In genomic region chr1:90691157-90691594, GRCm38 (mm10) we compare ENCODE assay signal across 9 mouse cellular contexts.
DNase-seq lines count a peak whose midpoint lies in the region; ATAC-seq lines count a peak whose summit lies in the region.
"Had no signal": no experiment of that assay in that cellular context is flagged by ENCODE, and none has a peak within 500 bp of the region (broad histone marks: within the 10 kb centered on the region; RNA-seq: fewer than 3 reads in every experiment).

No protein-coding gene starts in this region.

- no peak overlapping the region for H3K4me3 ChIP-seq in heart, embryonic 10.5 days
- H3K4me3 ChIP-seq in hindbrain, embryonic 13.5 days: no peak overlapping the region
- no peak overlapping the region for H3K4me3 ChIP-seq in liver, embryonic 11.5 days (ENCODE audit: low read depth, low read length)
- no peak overlapping the region for H3K4me3 ChIP-seq in neural tube, embryonic 15.5 days (replicated peaks)

- WGBS in heart, embryonic 10.5 days: 71% methylated on average over 6 of the region's 6 CpGs
- 76% methylated on average over 6 of the region's 6 CpGs for WGBS in hindbrain, embryonic 13.5 days
- WGBS in liver, embryonic 11.5 days: 76% methylated on average over 6 of the region's 6 CpGs
- 73% methylated on average over 6 of the region's 6 CpGs for WGBS in neural tube, embryonic 15.5 days

- DNase-seq in heart, adult 9 months (ENCODE audit: low spot score in 2 of 2): peak; percentile 18 to 24
- DNase-seq in heart, embryonic 10.5 days (ENCODE audit: low spot score): no peak
- DNase-seq in frontal cortex, postnatal 10 days (ENCODE audit: low spot score in 2 of 2): peak; percentile 19 to 26
- DNase-seq in layer of hippocampus, adult 18-20 months (ENCODE audit: low spot score in 2 of 2): peak; percentile 60 to 76
- peak; percentile 59 to 89 for DNase-seq in lung, postnatal 4 days
- no peak for DNase-seq in liver, embryonic 11.5 days (ENCODE audit: low spot score)

- H3K4me2 ChIP-seq in hindbrain, embryonic 13.5 days: no peak overlapping the region
- H3K4me2 ChIP-seq in liver, embryonic 11.5 days: no peak overlapping the region
- H3K4me2 ChIP-seq in neural tube, embryonic 15.5 days: no peak overlapping the region

- no peak overlapping the region for H3K27ac ChIP-seq in heart, embryonic 10.5 days
- no peak overlapping the region for H3K27ac ChIP-seq in hindbrain, embryonic 13.5 days
- H3K27ac ChIP-seq in liver, embryonic 11.5 days (ENCODE audit: low read depth, low read length): no peak overlapping the region
- no peak overlapping the region for H3K27ac ChIP-seq in neural tube, embryonic 15.5 days (replicated peaks)
- H3K27ac ChIP-seq: liver, embryonic 14.5 days had no signal

- 0 out of 2 replicates have a peak, but pooled peaks cover 2% of the 10 kb centered on the region for H3K9me3 ChIP-seq in heart, embryonic 10.5 days
- 0 out of 2 replicates have a peak, but pooled peaks cover 3% of the 10 kb centered on the region for H3K9me3 ChIP-seq in hindbrain, embryonic 13.5 days
- no peaks in the 10 kb centered on the region for H3K9me3 ChIP-seq in liver, embryonic 11.5 days (ENCODE audit: control insufficient read depth, low read length)
- H3K9me3 ChIP-seq in neural tube, embryonic 15.5 days (replicated peaks): no peaks in the 10 kb centered on the region

- H3K4me1 ChIP-seq in heart, embryonic 10.5 days: no peaks in the 10 kb centered on the region
- H3K4me1 ChIP-seq in hindbrain, embryonic 13.5 days (replicated peaks): no peaks in the 10 kb centered on the region
- no peaks in the 10 kb centered on the region for H3K4me1 ChIP-seq in liver, embryonic 11.5 days (replicated peaks; ENCODE audit: control insufficient read depth, insufficient read depth, low read length)
- no peaks in the 10 kb centered on the region for H3K4me1 ChIP-seq in neural tube, embryonic 15.5 days

- H3K27me3 ChIP-seq in heart, embryonic 10.5 days (ENCODE audit: insufficient read depth, poor library complexity, severe bottlenecking): no peaks in the 10 kb centered on the region
- H3K27me3 ChIP-seq in hindbrain, embryonic 13.5 days: no peaks in the 10 kb centered on the region
- no peaks in the 10 kb centered on the region for H3K27me3 ChIP-seq in liver, embryonic 11.5 days (replicated peaks; ENCODE audit: control insufficient read depth, insufficient read depth, low read length)
- H3K27me3 ChIP-seq in neural tube, embryonic 15.5 days (replicated peaks): no peaks in the 10 kb centered on the region

- H3K9ac ChIP-seq in hindbrain, embryonic 13.5 days: no peak overlapping the region
- no peak overlapping the region for H3K9ac ChIP-seq in liver, embryonic 11.5 days (ENCODE audit: low read depth, low read length)
- H3K9ac ChIP-seq in neural tube, embryonic 15.5 days (replicated peaks): no peak overlapping the region
- H3K9ac ChIP-seq: liver, embryonic 14.5 days had no signal

- H3K36me3 ChIP-seq in heart, embryonic 10.5 days: no peaks in the 10 kb centered on the region
- no peaks in the 10 kb centered on the region for H3K36me3 ChIP-seq in hindbrain, embryonic 13.5 days
- no peaks in the 10 kb centered on the region for H3K36me3 ChIP-seq in liver, embryonic 11.5 days (ENCODE audit: control insufficient read depth, insufficient read depth, low read length)
- H3K36me3 ChIP-seq in neural tube, embryonic 15.5 days: no peaks in the 10 kb centered on the region

- no peak for ATAC-seq in hindbrain, embryonic 13.5 days (ENCODE audit: low FRiP score)
- ATAC-seq in liver, embryonic 11.5 days (replicated peaks; ENCODE audit: low FRiP score): no peak
- no peak for ATAC-seq in neural tube, embryonic 15.5 days (ENCODE audit: low FRiP score)

Comparison
In these comparisons a context has a peak if more than half of its experiments do, and no peak if none do; other contexts are left out.
1. DNase-seq: peak in heart, adult 9 months (2 of 2), frontal cortex, postnatal 10 days (2 of 2), layer of hippocampus, adult 18-20 months (2 of 2) and lung, postnatal 4 days (2 of 2); none in heart, embryonic 10.5 days (single experiment) and liver, embryonic 11.5 days (single experiment).